Mouse (Mus musculus) small intestine, adult 2 months (tissue): Measurements from ENCODE around the gene Ptprm.

ENCODE experiments used
- CTCF ChIP-seq: fragments of 200-500 bp; IDR thresholded peaks from 2 replicates; pipeline ENCODE4 v1.5.1; 2012; ENCODE audit warnings: low read depth, mild to moderate bottlenecking, control low read depth, inconsistent platforms, low read length, moderate library complexity, mixed read lengths; ENCODE audit not compliant: insufficient replicate concordance, insufficient read length; ENCODE audit errors: extremely low read depth
- POLR2A ChIP-seq: fragments of 200-500 bp; IDR thresholded peaks from 2 replicates; pipeline ENCODE4 v1.6.1; 2012; ENCODE audit warnings: low read depth, mild to moderate bottlenecking, control low read depth, inconsistent platforms, low read length, moderate library complexity

DNA sequence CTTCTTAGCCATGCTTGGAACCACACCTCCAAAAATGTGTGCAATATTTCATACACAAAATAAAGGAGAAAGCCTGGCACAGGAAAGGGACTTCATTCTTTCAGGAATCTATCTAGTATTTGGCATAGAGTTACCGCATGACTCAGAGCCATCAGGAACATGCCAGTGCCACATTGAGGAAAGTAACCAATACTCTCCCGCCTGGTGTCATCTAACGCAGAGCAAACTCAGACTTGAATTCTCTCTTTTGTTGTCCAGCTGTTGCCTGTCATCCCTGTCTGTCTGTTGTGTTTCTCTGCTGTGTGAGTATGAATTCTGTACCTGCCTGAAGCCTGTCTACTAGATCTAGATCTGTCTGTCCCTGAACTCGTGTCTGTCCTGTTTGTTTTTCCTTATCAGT is 100.8 kb downstream of the Ptprm start:
- TF ChIP-seq POLR2A: no peak
- no peak for TF ChIP-seq CTCF
